ENCODE assay signal across 7 mouse cellular contexts in the genomic region with DNA sequence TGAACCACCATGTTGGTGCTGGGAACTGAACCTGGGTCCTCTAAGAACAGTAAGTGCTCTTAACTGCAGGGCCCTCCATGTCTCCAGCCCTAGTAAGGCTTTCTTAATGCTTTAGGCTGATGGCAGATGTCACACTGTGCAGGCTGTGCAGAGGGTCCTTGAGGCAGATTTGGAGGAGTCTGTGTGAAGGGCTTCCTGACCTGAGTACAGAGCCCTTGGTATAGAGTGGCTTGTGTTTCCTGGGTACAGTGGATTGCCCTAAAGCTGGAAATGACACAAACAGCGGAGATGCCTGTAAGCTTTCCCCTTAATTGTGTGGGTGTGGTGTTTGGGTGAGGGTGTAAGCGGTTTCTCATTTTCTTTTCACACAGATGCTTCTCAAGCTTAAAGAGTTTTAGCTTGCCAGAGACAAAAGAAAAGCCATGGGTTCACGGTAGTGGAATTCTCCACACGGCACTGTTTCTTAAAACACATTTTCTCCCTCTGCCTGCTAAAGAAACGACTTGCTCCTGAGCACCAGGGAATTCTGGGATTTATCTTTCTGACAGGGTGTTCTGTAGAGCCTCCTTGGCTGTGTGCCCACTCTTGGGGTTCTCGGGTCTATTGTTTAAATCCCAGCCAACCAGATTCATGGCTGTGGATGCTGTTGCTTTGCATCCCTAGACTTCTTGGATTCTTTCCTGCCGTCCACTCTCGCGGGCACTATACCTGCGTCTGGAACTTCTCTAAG. TPM values are rescaled to one million over a fixed set of nuclear protein-coding genes. Genes with fewer than 3 reads are reported as not detected.
DNase-seq lines count a peak whose midpoint lies in the region; ATAC-seq and TF ChIP-seq lines count a peak whose summit lies in the region.

No protein-coding gene starts in this region.

- H3K9ac ChIP-seq in lung, embryonic 14.5 days: peak overlapping the region; percentile 27
- H3K9ac ChIP-seq in hindbrain, postnatal 0 days (replicated peaks; ENCODE audit: low read length): peak overlapping the region; percentile 21; the same call in 1 of the 2 replicates
- H3K9ac ChIP-seq in midbrain, embryonic 14.5 days (replicated peaks; ENCODE audit: low read length): peak overlapping the region; percentile 32; the same call in 1 of the 2 replicates

- 24% methylated on average over 10 of the region's 10 CpGs for WGBS in lung, embryonic 14.5 days
- WGBS in lung, adult 2 months: 15% methylated on average over 10 of the region's 10 CpGs
- WGBS in forebrain, embryonic 10.5 days: 26% methylated on average over 10 of the region's 10 CpGs
- WGBS in hindbrain, postnatal 0 days: 9% methylated on average over 10 of the region's 10 CpGs
- WGBS in midbrain, embryonic 14.5 days: 12% methylated on average over 10 of the region's 10 CpGs

- H3K4me3 ChIP-seq in lung, embryonic 14.5 days (ENCODE audit: low read depth, low read length): peak overlapping the region; percentile 5
- H3K4me3 ChIP-seq in lung, adult 2 months (replicated peaks; ENCODE audit: extremely low read depth, low read depth, low read length): no peak overlapping the region
- H3K4me3 ChIP-seq in forebrain, embryonic 10.5 days: peak overlapping the region; percentile 34; the same call in 1 of the 2 replicates
- H3K4me3 ChIP-seq in hindbrain, postnatal 0 days (ENCODE audit: low read length): no peak overlapping the region
- peak overlapping the region; percentile 13 for H3K4me3 ChIP-seq in midbrain, embryonic 14.5 days (replicated peaks; ENCODE audit: low read depth, low read length)

- peak overlapping the region; percentile 45; the same call in 1 of the 2 replicates for H3K4me2 ChIP-seq in lung, embryonic 14.5 days
- H3K4me2 ChIP-seq in hindbrain, postnatal 0 days (ENCODE audit: low read depth, low read length): peak overlapping the region; percentile 44
- peak overlapping the region; percentile 49 for H3K4me2 ChIP-seq in midbrain, embryonic 14.5 days (ENCODE audit: low read length)

- H3K27me3 ChIP-seq in lung, embryonic 14.5 days (ENCODE audit: insufficient read depth, low read length): no peaks in the 10 kb centered on the region
- H3K27me3 ChIP-seq in forebrain, embryonic 10.5 days (ENCODE audit: poor library complexity, severe bottlenecking): no peaks in the 10 kb centered on the region
- no peaks in the 10 kb centered on the region for H3K27me3 ChIP-seq in hindbrain, postnatal 0 days (ENCODE audit: insufficient read depth, low read length)
- H3K27me3 ChIP-seq in midbrain, embryonic 14.5 days (ENCODE audit: control insufficient read depth, insufficient read depth, low read length): no peaks in the 10 kb centered on the region

- DNase-seq in lung, embryonic 14.5 days: peak; percentile 93
- no peak for DNase-seq in lung, adult 2 months
- peak; percentile 26 for DNase-seq in forebrain, embryonic 10.5 days (ENCODE audit: extremely low spot score, low spot score)
- peak; percentile 89 for DNase-seq in hindbrain, postnatal 0 days (ENCODE audit: low spot score)
- DNase-seq in midbrain, embryonic 14.5 days: peak; percentile 92
- no peak for DNase-seq in gastrocnemius, postnatal 14 days
- no peak for DNase-seq in adrenal gland, adult 18-20 months (ENCODE audit: low spot score in 2 of 2)

- intact Hi-C loops in gastrocnemius, postnatal 14 days (cut with DNase I; ENCODE audit: low total_unique reads): no loop called here

- TF ChIP-seq CTCF in lung, embryonic 14.5 days (IDR thresholded peaks at IDR 0.05; ENCODE audit: low read depth): no peak
- TF ChIP-seq CTCF in lung, adult 2 months (IDR thresholded peaks at IDR 0.05; ENCODE audit: insufficient read depth, low read length): no peak
- TF ChIP-seq CTCF in hindbrain, postnatal 0 days (IDR thresholded peaks at IDR 0.05; ENCODE audit: low read depth): no peak

- H3K27ac ChIP-seq in lung, embryonic 14.5 days (ENCODE audit: low read depth): peak overlapping the region; percentile 63
- peak overlapping the region; percentile 81 for H3K27ac ChIP-seq in forebrain, embryonic 10.5 days
- peak overlapping the region; percentile 60 for H3K27ac ChIP-seq in hindbrain, postnatal 0 days
- peak overlapping the region; percentile 85 for H3K27ac ChIP-seq in midbrain, embryonic 14.5 days (replicated peaks; ENCODE audit: low read depth, low read length)

- no peaks in the 10 kb centered on the region for H3K9me3 ChIP-seq in lung, embryonic 14.5 days (ENCODE audit: low read depth, low read length)
- no peaks in the 10 kb centered on the region for H3K9me3 ChIP-seq in forebrain, embryonic 10.5 days
- no peaks in the 10 kb centered on the region for H3K9me3 ChIP-seq in hindbrain, postnatal 0 days (ENCODE audit: low read length)
- H3K9me3 ChIP-seq in midbrain, embryonic 14.5 days (ENCODE audit: control insufficient read depth, low read length): no peaks in the 10 kb centered on the region

- H3K4me1 ChIP-seq in lung, embryonic 14.5 days (ENCODE audit: insufficient read depth): peaks cover 29% of the 10 kb centered on the region
- peaks cover 18% of the 10 kb centered on the region for H3K4me1 ChIP-seq in lung, adult 2 months (ENCODE audit: control insufficient read depth, insufficient read depth, low read length)
- H3K4me1 ChIP-seq in forebrain, embryonic 10.5 days: peaks cover 62% of the 10 kb centered on the region
- H3K4me1 ChIP-seq in hindbrain, postnatal 0 days (ENCODE audit: insufficient read depth, low read length): peaks cover 16% of the 10 kb centered on the region
- H3K4me1 ChIP-seq in midbrain, embryonic 14.5 days (ENCODE audit: control insufficient read depth, insufficient read depth, low read length): peaks cover 24% of the 10 kb centered on the region

- no peak for TF ChIP-seq POLR2A in lung, adult 2 months (IDR thresholded peaks at IDR 0.05; ENCODE audit: borderline replicate concordance, extremely low read depth, low read depth, low read length)

- ATAC-seq in lung, embryonic 14.5 days (ENCODE audit: insufficient read depth): peak; percentile 64
- peak; percentile 56; the same call in 1 of the 2 replicates for ATAC-seq in hindbrain, postnatal 0 days
- ATAC-seq in midbrain, embryonic 14.5 days (ENCODE audit: low FRiP score, low TSS enrichment): 0 out of 2 replicates have a peak, but pooled peaks have one; percentile 58

- no peaks in the 10 kb centered on the region for H3K36me3 ChIP-seq in lung, embryonic 14.5 days (ENCODE audit: insufficient read depth)
- H3K36me3 ChIP-seq in forebrain, embryonic 10.5 days (replicated peaks): no peaks in the 10 kb centered on the region
- no peaks in the 10 kb centered on the region for H3K36me3 ChIP-seq in hindbrain, postnatal 0 days (ENCODE audit: insufficient read depth, low read length)
- H3K36me3 ChIP-seq in midbrain, embryonic 14.5 days (ENCODE audit: control insufficient read depth, insufficient read depth, low read length): no peaks in the 10 kb centered on the region

RNA-seq across cellular contexts. Expression of a gene that starts 28.9 kb away (rescaled TPM):
- polyA plus RNA-seq in lung, embryonic 14.5 days (2014; fragmentation: Nextera tagmentation; extraction: Ambion mirVana): 32.2 and 33.8 TPM in 2 replicates
- 52.8 and 58.8 TPM in 2 replicates for polyA plus RNA-seq in lung, adult 2 months (2012; rRNA removed)
- polyA plus RNA-seq in forebrain, embryonic 10.5 days (2016; fragmentation: Nextera tagmentation; extraction: Ambion mirVana): 27.3 and 27.4 TPM in 2 replicates
- 29.3 and 36.0 TPM in 2 replicates for total RNA-seq in hindbrain, postnatal 0 days (2014; rRNA removed)
- 11.9 and 12.8 TPM in 2 replicates for polyA plus RNA-seq in hindbrain, postnatal 0 days (2015; fragmentation: Nextera tagmentation; extraction: Ambion mirVana)
- 16.7 and 27.3 TPM in 2 replicates for polyA plus RNA-seq in midbrain, embryonic 14.5 days (2014; fragmentation: Nextera tagmentation; extraction: Ambion mirVana)
- 10 to 100 TPM; 23.9 to 25.7 TPM for total RNA-seq in gastrocnemius, postnatal 14 days (2021)
- total RNA-seq in adrenal gland, adult 18-20 months (2021): 10 to 100 TPM; 32.5 to 42.2 TPM

Comparison
In these comparisons a context has a peak if more than half of its experiments do, and no peak if none do; other contexts are left out.
1. DNase-seq: peak in lung, embryonic 14.5 days (single experiment), forebrain, embryonic 10.5 days (single experiment), hindbrain, postnatal 0 days (single experiment) and midbrain, embryonic 14.5 days (single experiment); none in lung, adult 2 months (single experiment), gastrocnemius, postnatal 14 days (single experiment) and adrenal gland, adult 18-20 months (0 of 2).
2. H3K4me3 ChIP-seq: peak in lung, embryonic 14.5 days (single experiment), forebrain, embryonic 10.5 days (single experiment) and midbrain, embryonic 14.5 days (single experiment); none in lung, adult 2 months (single experiment) and hindbrain, postnatal 0 days (single experiment).
3. Peak in every context shown above with its lines, with median percentiles within 50 percentile points of each other: ATAC-seq, H3K27ac ChIP-seq, H3K4me2 ChIP-seq and H3K9ac ChIP-seq.